Mouse (Mus musculus): Measurements from ENCODE around the gene Gm49384. TPM values are rescaled to one million over a fixed set of nuclear protein-coding genes. Genes with fewer than 3 reads are reported as not detected.

Gene Gm49384
- total RNA-seq (2021), result 1 to 10 TPM; 2.4 to 3.2 TPM
- long read RNA-seq, experiment 1, result 0 reads
- long read RNA-seq, experiment 2, result 0 reads

DNA sequence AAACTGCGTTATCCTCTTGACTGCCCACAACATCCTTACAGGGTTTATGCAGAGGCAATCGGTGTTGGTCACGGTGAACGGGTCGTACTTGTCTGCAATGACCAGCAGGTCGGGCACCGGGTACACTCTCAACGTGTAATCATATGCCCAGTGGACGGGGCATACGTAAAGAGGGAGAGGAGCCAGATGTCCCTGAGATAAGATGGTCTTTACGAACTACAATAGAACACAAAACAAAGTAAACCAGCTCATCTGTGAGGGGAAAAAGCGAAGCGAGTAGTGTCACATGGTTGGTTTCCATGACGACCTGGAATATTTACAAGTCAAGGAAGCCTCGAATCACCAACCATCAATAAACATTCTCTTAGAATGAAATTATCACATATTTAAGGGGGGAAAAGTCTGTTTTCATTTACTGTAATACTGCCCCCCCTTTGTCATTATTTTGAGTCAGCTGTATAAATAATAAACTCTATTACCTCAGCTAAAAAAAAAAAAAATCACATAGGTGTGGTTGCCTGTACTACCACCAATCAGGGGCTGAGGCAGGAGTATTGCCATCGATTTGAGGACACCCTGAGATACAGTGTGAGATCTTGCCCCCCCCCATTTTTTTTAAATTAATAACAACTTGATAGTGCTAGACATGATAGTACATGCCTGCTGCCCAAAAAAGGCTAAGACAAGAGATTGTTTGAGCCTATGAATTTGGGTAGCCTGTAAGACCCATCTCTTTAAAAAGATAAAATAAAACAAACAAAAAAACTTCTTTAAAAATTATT, at the start of gene Gm49384:
Gene Gm49384 (minus strand): TSS at position 216 of the 782 bp plus-strand sequence.
- intact Hi-C loops (cut with DNase I), result no loop called here
- no peak for DNase-seq (ENCODE audit: low spot score in 2 of 2)

DNA sequence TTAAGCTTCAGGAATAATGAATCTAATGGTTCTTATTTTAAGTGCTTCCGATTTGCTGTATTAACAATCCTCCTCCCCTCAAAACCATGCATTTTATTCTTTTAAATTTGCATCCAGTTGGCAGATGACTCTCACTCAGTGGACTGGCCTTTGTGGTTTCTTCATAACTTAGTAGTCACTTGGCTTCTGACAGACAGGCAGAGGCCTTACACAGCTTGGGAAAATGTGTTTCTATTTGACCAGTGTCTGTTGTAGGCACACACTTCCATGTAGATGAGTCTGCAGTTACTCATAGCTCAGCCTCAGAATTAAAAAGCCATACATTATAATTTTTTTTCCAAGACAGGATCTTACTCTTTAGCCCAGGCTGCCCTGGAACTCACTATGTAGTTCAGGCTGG, 49.7 kb upstream of the Gm49384 start:
- intact Hi-C loops (cut with DNase I), result no loop called here
- DNase-seq (ENCODE audit: low spot score in 2 of 2), result no peak

DNA sequence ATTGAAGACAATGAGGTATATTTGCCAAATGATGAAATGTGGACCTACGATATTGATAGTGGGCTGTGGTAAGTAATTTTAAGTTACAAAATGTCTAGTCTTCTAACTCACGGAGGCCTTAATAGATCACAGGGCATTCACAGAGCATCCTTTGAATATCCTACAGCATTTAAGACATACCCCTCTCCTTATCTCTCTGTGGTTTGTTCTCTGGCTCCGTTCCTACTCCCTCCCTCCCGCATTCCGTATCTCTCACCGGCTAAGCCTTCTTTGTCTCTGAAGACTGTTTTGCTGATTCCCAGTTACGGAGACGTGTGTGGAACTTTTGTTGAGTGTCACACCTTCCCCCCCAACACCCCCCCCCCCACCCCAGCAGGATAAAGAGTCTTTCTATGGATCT, 46.7 kb upstream of the Gm49384 start:
- DNase-seq (ENCODE audit: low spot score in 2 of 2), result no peak
- intact Hi-C loops (cut with DNase I), result no loop called here

DNA sequence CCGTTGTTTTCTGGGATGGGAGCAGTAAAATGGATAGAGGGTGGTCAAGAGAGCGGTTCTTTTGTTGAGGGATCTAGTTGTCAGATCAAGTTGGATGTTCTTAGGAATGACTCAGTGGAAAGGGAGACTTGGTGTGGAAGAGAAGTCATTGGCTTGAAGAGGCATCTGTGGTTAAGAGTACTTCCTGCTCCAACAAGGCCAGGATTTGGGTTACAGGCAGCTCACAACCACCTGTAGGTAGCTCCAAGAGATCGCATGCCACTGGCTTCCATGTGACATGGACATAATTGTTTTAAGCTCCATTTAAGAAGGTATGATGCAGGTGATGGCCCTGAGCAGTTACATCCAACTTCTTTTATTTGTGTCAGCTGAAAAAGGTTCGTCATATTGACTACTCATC, 45.7 kb upstream of the Gm49384 start:
- DNase-seq (ENCODE audit: low spot score in 2 of 2), result no peak
- intact Hi-C loops (cut with DNase I), result no loop called here

DNA sequence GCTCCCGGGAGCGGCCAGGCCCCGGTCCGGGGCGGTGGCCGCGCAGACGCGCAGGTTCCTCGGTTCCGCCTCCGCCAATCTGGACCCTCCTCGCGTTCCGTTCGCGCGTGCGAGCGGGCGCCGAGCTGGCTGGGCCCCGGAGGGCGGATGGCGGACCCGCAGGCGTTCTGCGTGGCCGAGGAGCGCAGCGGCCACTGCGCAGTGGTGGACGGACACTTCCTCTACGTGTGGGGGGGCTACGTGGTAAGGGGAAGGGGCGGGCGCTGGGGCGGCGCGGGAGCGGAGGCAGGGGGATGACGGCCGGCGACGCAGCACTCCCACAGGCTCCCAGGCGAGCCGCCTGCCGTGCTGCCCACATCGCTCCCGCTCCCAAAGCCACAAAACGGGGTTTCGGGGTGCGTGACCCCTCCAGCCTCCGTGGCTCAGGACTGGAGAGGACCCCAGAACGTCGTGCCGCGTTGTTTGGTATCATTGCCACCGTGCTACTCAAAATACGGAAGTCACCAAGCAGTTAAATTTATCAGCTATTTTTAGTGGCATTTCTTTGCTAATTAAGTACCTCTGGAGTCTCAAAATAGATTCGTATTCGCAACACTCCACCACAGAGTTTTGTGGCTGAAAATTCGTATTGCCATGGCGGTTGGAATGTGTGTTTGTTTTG, 37.8 kb upstream of the Gm49384 start:
- intact Hi-C loops (cut with DNase I), result loop anchor here (5.0 kb wide), 1 partner anchor 55 kb away; the partner anchor contains the start of gene Klhdc2
- DNase-seq (ENCODE audit: low spot score in 2 of 2), result peak; percentile 30 to 74

DNA sequence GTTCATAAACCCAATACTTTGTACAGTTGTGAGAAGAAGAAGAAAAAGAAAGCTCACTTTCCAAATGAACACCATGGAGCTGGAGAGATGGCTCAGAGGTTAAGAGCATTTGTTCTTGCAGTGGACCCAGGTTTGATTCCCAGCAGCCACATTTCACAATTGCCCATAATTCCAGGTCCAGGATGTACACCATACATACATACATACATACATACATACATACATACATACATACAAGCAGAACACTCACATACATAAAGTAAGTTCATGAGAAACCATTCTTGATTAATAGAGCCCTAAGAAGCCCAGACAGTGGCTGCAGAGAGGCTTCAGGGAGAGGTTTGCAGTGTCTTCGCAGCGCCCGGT, 37.3 kb upstream of the Gm49384 start:
- no peak for DNase-seq (ENCODE audit: low spot score in 2 of 2)
- intact Hi-C loops (cut with DNase I), result loop anchor here (5.0 kb wide), 1 partner anchor 56 kb away; the partner anchor contains the start of gene Klhdc2

DNA sequence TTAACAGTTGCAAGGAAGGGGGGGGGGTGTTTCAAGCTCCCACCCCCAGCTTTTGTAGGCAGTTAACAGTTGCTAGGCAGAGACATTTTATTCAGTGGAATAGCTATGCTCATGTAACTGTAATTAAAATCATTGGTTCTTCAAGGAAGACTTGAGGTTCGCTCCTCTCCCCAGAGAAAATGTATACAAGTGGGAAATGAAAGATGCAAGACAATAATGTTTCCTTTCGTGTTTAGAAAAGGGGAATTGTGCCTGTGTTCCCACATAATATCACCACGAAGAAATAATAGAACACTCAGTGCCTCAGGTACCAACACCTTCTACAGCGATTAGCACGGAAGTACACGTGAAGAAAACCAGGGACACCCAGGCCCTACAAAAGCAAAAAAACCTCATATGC, 36.8 kb upstream of the Gm49384 start, which contains the start of gene Klhdc1:
Gene Klhdc1 (plus strand): TSS at position 301 of the 400 bp plus-strand sequence.
- intact Hi-C loops (cut with DNase I), result loop anchor here (5.0 kb wide), 1 partner anchor 56 kb away; the partner anchor contains the start of gene Klhdc2
- DNase-seq (ENCODE audit: low spot score in 2 of 2), result peak in 1 of 2 experiments; percentile 13

DNA sequence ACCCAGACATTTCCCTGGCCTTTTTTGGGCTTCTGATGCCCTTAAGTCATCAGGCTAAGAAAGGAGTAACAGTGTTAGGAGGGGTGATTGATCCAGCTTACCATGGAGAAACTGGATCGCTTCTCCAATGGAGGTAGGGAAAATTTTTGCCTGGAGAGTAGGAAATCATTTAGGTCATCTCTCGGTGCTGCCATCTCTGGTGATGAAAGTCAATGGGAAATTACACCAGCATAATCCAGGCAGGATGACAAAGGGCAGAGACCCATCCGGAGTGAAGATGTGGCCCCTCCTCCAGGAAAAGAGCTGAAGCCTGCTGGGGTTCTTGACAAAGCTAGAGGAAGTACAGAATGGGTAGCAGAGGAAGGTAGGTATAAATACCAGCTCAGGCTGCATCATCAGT, 34.2 kb upstream of the Gm49384 start:
- intact Hi-C loops (cut with DNase I), result no loop called here
- no peak for DNase-seq (ENCODE audit: low spot score in 2 of 2)

DNA sequence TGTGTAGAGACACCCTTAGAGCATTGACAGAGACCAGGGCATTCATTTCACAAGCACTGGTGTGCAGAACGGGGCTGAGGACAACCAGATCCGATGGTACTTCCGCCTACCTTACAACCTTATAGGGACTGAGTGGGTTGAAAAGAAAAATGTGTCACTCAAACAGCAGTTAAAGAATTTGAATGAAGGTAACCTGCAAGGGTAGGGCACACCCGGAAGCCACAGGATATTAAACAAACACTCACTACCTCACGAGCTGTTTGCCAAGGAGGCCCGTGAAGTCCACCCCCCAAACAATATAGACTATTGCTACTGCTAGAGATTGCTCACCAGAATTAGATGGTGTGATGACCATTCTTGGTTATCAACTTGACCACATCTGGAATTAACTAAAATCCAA, 31.7 kb upstream of the Gm49384 start:
- DNase-seq (ENCODE audit: low spot score in 2 of 2), result no peak
- intact Hi-C loops (cut with DNase I), result no loop called here

DNA sequence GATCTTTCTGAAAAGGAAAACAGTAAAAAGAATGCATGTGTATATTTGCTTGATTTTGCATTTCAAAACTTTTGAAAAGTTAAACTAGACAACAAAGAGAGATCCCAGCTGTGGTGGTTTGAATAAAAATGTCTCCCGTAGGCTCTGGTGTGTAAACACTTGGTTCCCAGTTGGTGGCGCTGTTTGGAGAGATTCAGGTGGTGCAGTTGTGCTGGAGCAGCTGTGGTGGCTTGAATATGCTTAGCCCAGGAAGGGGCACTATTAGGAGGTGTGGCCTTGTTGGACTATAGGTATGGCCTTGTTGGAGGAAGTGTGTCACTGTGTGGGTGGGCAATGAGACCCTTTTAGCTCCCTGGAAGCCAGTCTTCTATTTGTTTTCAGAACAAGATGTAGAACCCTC, 25.2 kb upstream of the Gm49384 start:
- DNase-seq (ENCODE audit: low spot score in 2 of 2), result no peak
- intact Hi-C loops (cut with DNase I), result no loop called here

DNA sequence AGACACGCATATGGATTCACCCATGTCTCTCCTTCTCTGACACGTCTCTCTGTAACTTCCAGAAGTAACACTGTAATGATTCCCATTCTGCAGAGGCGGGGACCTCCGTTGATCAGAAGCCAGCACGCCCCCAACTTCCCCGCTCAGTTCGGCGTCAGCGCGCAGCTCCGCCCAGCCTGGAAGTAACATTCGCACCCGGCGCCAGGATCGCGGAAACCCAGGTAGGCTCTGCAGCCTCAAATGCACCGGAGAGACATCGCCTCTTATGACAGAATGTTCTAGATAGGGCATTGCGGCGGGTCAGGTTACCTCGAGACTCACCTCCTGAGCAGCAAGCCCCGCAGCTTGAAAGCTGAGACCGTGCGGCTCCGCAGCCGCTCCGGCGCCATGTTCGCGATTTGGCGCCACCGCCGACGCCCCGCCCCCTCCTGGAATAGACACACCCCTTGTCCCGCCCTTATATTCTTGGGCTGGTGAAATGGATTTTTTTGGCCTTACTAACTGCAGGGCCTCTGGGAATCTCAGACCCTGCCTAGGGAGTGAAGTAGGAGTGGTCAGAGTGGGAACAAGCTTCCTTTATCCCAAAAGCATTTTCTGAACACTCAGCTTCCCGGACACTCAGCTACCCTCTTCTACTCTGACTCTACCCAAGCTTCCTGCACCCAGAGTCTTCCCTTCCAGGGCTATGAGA, 23.9 kb upstream of the Gm49384 start, which contains the start of gene Pole2:
Gene Pole2 (minus strand): TSS at position 420 of the 691 bp plus-strand sequence.
- peak; percentile 73 to 84 for DNase-seq (ENCODE audit: low spot score in 2 of 2)
- intact Hi-C loops (cut with DNase I), result no loop called here

DNA sequence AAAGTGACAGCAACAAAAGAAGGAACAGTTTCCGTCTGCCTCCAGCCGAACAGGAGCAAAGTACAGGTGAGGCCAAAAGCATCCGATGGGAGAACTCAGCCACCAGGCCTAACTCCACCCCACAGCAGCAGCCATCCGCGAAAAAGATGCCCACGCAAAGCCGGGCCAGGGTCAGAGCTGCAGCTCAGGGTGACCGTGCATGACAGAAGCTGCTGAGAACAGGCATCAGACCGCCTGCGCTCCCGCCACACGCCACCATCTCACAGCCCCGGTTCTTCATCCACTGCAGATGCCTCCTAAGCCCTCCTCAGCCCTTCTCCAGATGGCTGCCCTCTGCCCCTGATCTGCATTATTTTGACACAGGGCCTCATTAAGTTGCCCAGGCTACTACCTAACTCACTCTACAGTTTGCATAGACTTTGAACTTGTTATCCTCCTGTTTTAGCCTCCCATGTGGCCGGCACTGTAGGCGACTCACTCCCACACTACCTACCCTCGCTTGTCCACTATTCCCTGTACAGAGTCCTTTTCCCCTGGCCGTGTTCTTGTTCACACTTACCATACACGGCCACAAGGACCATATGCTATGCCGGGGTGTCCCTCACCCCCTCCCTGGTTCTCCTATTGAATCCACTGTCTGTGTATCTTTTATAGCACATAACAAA, 16.7 kb upstream of the Gm49384 start:
- DNase-seq (ENCODE audit: low spot score in 2 of 2), result no peak
- intact Hi-C loops (cut with DNase I), result no loop called here

DNA sequence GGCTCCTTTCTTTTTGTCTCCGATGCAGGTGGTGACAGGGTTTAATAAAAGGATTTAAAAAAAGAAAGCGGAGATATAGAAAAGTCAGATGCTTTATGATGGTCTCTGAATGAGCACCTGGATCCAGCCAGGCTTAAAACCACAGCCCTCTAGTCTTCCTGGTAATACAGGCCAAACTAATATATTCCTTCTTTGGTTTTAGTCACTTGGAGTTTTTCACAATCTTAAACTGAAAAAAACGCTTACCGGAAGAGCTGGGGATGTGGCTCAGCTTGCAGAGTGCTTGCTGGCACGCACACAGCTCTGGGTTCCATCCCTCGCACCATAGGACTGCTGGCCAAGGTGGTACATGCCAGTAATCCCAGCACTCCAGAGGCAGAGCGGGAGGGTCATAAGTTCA, 12.5 kb upstream of the Gm49384 start:
- intact Hi-C loops (cut with DNase I), result no loop called here
- no peak for DNase-seq (ENCODE audit: low spot score in 2 of 2)

DNA sequence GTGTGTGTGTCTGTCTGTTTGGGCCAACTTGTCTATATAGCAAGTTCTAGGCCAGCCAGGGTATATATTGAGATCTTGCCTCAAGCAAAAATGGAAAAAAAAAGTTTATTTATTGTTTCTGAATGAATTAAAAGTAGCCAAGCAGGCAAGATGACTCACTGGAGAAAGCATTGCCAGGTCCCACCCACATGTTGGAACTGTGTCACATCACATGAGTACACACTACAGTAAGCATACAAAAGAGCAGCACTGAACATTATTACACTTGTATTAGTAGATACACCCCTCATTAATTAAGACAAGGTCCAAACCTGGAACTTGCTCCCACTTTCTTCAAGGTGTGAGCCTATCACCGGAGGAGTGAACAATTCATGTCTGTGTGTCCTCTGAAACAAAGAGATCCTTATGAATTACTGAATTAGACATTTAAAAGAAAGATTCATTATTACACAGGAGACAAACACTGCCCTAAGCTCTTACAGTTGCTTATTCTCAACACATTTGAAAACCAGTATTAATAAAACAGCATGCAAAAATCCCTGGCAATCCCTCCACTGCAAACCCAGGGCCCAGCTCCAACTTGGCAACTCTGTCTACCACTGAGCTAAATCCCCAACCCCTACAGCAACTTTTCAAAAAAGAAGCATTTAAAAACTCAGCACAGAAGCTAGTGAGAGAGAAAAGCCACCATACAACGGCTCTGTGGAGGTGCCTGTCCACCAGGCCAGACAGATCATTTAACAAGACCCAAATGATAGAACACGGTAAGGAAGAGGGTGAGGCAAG, 11.1 kb upstream of the Gm49384 start:
- DNase-seq (ENCODE audit: low spot score in 2 of 2), result peak; percentile 63 to 88
- intact Hi-C loops (cut with DNase I), result no loop called here

DNA sequence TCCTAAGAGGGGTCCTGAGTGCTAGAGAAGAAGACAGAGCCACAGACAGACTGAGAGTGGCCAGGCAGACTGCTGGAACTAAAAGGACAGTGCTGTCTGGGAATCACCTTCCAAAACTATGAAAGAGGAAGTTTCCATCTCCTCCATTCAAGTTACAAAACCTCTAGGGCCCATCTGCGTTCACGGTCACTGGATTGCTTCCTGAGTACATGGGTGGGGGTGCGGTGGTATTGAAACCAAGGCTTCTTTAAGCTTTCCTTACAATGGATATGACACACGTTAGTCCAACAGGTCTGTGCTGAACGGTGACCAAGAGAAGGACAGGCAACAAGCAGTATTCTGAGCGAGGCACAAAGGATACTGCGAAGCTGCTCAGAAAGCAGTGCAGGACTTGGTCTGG, 10.3 kb upstream of the Gm49384 start:
- intact Hi-C loops (cut with DNase I), result no loop called here
- DNase-seq (ENCODE audit: low spot score in 2 of 2), result no peak

DNA sequence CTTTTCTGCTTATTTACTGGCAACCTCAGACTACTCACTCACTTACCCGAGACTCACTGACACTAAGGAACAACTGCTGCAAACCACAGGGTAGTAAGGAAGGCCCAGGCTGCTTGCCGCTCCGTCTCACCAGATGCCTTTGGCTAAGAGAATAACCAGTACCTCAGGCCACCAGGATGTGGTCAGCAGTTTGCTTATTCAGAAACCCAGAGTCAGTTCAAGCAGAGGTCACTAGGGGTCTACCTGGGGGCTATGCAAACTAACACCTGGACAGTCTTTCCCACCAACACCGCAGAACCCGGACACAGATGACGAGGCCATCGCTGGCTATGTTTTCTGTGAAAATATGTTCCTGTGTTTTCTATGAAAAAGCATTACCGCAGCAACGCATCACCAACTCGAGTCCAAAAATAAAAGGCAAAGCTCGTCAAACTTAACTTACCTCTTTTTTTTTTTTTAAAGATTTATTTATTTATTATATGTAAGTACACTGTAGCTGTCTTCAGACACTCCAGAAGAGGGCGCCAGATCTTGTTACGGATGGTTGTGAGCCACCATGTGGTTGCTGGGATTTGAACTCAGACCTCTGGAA, 9.2 kb upstream of the Gm49384 start:
- intact Hi-C loops (cut with DNase I), result no loop called here

DNA sequence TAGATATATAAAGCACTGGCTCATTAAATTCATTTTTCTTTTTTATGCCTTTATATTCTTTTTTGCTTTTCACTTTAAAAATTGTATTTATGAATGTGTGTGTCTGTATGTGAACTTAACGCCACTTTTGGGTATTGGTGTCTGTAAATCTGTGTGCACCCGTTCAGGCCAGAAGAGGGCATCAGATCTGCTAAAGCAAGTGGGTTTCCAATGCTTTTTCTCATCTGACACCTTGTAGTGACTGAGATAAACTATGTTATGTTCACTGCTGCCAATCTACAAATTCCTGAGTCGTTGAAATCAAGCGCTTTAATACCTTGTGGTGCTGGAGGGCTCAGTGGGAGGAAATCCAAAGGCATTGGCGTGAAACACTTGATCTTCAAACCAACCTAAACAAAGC, 7.0 kb upstream of the Gm49384 start:
- peak in 1 of 2 experiments; percentile 32 for DNase-seq (ENCODE audit: low spot score in 2 of 2)

More for the DNA sequence above, 9.2 kb upstream of the Gm49384 start:
- no peak for DNase-seq (ENCODE audit: low spot score in 2 of 2)

More for the DNA sequence above, 7.0 kb upstream of the Gm49384 start:
- intact Hi-C loops (cut with DNase I), result no loop called here

All from left cerebral cortex, postnatal 14 days (tissue).